Mouse (Mus musculus): ENCODE measurements around the gene Gtf2h3.
"Not testable (repeated sequence)": the region's sequence is repeated elsewhere in the genome, so short reads cannot be mapped to it uniquely, and the experiment has no call there.

The Gtf2h3 gene

DNA sequence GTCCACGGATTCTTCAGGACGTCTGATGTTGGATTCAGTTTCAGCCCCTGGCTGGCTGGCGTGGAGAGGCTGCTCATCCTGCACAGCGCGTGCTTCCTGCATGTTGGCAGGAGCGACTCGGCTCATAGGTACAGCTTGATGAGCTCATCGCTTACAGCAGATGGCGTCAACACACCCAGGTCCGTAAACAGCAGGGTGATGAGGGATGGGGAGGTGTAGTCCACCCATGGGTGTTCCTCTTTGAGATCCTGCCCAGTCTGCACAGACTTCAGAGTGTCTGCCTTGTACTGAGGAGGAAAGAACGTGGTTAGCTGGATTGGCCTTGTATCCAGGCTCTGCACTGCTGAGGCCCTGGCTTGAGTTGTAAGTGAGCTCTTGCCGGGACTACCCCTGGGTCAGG is 7.9 kb upstream of the Gtf2h3 start:
- no peak for DNase-seq (ENCODE audit: low spot score)

DNA sequence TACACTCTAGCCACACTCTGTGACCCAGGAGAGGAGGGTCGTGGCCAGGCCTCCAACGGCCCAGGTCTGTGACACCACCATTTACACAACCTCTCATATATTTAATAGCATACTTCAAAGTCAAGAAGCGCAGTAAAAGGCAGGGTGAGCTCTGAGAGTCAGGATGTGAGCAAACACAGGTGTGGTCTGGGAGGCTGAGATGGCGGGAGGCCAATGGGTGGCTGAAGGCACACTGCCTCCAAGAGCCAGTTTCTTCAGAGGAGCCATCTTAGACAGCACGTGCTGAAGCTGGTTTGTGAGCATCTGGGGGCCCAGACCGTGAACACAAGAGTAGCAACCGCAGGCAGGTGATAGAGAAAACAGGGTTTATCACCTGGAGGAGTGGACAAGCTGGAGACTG is 3.5 kb upstream of the Gtf2h3 start:
- DNase-seq (ENCODE audit: low spot score), result no peak

DNA sequence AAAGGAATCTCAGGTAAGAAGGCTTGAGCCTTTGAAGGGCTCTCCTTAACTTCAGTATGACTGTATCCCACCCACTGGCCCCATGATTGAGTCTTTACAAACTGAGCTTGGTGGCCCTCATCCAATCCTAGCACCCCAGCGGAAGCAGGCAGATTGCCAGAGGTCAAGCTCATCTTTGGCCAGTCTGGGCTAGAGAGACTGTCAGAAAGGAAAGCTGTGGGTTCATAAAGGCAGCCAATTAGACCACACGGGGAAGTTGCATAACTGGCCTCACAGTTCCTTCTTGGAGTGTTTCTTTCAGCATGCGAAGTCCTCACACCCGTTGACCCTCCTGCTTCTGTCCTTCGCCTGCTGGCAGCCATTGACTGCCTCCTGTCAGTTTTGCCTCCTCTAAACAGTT is 3.6 kb downstream of the Gtf2h3 start:
- peak; percentile 62 for DNase-seq (ENCODE audit: low spot score)

DNA sequence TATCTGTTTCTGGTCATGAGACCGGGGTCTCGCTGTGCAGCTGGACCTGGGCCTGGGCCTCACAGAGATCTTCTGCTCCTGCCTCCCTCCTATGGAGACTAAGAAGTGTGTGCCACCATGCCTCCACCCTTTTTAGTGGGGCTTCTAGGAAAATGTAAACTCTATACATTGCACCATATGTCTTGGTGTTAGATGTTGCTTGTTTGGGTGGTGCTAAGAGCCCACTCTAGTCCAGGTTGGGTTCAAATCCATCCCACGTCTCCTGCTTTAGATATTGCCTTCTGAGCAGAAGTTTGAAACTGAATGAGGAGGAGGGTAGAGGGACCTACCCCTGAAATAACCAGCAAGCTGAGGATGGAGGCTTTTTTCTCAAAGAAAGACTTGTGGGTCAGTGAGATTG is 13.8 kb downstream of the Gtf2h3 start:
- DNase-seq (ENCODE audit: low spot score), result no peak

DNA sequence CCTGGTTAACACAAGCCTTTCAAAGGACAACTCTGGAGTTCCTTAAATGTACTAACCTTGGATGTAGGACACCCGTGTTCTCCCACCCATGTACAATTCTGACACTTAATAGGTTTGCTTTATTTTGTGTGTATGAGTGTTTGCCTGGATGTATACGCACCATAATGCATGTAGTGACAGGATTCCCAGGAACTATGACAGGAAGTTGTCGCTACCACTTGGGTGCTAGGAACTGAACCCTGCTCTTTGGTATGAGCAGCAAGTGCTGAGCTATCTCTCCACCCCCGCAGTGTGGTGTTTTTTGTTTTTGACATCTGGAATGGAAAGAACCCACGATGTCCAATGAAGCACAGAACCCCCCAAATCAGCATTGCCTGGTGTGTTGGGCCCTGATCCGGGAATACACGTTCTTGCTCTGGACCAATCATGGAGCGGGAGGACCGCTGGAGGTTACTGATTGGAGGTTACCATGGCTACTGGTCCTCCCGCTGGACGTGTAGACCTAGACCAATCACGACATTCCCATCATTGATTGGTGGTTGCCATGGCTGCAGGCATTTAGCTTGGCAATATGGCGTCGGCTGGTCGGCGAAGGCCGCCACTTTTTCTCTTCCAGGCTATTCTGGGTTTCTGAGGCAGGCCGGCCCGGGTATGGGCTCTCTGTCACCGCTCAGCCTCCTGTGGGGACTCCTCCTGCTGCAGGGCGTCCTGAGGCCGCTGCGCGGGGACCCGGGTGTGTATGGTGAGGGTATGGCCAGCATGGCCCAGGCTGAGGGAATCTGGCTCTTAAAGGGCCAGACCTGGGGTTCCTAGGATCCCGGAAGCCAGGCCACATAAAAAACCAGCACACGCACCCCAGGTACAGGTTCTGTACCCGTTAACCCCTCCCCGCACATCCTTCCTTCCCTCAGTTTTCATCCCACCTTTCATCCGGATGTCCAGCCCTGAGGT is 19.6 kb downstream of the Gtf2h3 start:
- peak; percentile 99 for DNase-seq (ENCODE audit: low spot score)

DNA sequence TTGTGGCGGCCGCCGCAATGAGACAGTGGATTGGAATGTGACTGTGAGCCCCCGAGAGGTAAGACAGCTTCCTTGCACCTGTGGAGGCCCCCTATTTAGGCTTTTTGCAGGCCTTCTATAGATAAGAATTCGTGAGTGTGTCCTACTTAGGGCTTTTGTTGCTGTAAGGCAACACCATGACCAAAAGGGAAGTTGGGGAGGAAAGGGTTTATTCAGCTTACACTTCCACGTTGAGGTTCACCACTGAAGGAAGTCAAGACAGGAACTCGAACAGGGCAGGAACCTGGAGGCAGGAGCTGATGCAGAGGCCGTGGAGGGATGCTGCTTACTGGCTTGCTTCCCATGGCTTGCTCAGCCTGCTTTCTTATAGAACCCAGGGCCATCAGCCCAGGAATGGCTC is 20.8 kb downstream of the Gtf2h3 start:
- not testable (repeated sequence) for DNase-seq (ENCODE audit: low spot score)

DNA sequence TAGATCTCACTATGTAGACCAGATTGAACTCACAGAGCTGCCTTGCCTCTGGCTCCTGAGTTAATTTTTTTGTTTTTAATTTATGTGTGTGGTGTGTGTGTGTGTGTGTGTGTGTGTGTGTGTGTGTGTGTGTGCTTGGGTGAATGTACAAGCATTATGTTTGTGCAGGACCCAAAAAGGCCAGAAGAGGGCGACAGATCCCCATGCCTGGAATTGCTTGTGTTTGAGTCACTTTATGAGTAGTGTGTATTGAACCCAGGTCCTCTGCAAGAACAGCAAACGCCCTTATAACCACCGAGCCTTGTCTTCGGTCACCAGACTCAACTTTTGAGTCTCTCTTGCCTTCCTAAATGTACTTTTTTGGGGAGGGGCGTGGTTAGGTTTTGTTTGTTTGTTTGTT is 23.4 kb downstream of the Gtf2h3 start:
- peak; percentile 29 for DNase-seq (ENCODE audit: low spot score)

DNA sequence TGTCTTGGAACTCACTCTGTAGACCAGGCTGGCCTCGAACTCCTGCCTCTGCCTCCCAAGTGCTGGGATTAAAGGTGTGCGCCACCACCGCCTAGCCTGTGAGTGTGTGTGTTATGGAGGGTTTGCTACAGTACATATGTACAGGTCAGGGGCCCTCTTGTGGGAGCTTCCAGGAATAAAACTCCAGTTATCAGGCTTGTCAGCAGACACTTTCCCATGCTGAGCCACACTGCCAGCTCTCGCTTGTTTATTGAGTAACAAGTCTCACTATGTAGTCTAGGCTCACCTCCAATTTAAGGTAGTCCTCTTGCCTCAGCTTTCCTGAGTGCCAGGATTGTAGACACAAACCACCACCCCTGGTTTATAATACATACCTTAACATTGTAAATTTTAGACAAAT is 25.4 kb downstream of the Gtf2h3 start:
- DNase-seq (ENCODE audit: low spot score), result no peak

DNA sequence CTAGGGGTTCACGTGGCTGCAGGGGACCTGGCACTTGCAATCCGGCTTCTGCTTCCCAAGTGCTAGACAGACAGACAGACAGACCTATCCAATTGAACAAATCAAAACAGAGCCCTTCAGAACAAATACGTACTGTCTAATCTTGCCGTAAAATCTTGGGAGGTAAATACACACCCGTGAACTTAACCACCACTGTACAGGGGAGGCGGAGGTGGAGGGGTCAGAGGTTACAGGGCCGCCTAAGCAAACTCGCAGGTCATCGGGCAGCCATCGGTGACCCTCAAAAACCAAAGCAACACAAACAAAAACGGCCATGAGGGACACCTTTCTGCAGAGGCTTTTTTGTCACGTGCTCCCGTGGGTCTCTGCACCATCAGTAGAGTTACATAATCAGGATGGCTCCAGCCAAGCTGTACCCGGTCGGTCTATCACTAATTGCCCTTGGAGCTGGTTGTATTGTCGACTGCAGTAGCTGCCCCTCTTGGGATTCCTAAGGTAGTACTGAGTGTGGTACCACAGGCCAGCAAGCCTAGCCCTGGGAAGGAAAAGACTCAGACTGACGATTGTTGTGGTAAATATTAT is 26.2 kb downstream of the Gtf2h3 start:
- DNase-seq (ENCODE audit: low spot score), result no peak

DNA sequence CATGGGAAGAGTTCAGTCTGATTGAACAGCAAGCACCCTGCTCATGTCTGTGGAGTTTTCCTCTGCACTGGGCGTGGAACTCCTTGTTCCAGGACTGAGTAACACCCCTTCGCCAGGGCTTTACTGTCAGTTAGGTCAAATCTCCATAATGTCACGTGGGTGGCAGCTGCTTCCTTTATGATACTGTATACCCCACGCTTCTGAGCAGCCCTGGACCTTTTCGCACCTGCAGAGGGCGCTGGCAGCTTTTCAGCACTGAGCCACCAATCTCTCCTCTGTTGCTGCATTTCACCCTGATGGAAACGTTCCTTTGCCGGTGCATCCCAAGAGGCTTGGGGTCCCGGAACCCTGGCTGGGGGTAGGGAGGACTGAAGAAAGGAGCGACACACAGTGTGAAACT is 32.0 kb downstream of the Gtf2h3 start:
- no peak for DNase-seq (ENCODE audit: low spot score)

DNA sequence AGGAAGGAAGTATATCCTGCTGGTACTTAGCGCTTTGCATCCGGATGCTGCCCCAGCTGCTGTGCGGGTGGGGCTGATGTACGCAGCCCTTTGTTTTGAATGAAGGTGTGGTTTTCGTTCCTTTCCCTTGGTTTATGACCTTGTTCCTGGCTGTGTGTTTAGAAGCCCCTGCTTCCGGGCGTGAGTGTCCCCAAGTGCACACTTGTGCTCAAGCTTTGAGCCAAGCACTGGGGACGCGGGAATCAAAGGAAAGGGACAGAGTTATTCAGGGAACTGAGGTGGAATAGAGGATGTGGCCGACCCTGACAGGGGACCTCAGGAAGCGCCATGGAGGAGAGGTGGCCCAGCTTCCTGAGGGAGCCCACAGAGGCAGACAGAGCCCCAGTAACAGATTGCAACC is 35.8 kb downstream of the Gtf2h3 start:
- DNase-seq (ENCODE audit: low spot score), result no peak

DNA sequence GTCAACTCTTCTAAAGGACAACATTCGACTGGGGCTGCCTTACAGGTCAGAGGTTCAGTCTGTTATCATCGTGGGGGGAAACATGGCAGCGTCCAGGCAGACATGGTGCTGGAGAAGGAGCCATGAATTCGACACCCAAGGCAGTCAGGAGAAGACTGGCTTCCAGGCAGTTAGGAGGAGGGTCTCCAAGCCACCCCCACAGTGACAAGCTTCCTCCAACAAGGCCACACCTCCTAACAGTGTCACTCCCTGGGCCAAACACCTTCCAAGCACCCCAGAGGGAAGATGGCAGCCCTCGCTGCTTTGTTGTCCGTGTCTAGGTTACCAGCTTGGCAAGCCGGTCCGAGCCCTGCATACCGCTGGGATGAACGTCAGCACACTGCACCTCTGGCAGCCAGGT is 39.8 kb downstream of the Gtf2h3 start:
- no peak for DNase-seq (ENCODE audit: low spot score)

DNA sequence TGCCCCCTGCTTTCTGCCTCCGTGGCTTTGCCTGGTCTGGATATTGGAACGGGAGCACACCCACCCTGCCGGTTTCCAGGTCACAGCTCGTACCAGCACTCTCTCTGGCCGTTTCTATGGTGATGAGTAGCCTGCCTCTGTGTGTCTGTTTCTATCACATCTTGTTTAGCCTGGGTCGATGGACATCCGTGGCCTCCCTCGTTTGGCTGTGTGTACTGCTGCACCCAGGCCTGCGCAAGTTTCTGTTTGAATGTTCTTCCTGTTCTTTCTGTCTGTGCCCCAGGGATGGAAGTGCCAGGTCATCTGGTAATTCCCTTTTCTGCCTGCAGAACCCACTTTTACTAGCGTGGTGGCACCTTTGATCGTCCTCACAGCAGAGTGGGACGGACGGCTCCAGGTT is 42.4 kb downstream of the Gtf2h3 start:
- no peak for DNase-seq (ENCODE audit: low spot score)

DNA sequence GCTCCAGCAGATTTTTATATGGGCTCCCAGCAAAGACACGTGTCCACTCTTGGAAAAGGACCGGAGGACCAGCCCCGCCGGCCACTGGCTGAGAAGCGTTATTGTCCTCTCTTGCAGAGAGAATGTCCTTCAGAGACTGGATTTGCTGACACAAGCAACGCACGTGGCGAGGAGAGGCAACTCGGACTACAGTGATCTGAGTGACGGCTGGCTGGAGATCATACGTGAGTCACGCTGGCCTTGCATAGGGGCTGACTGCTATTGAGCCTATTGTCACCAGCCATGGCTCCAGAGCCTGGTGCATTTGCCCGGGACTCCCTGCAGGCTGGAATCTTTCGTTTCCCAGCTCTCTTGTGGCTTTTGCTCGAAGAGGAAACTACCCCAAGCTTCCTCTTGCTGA is 44.0 kb downstream of the Gtf2h3 start:
- no peak for DNase-seq (ENCODE audit: low spot score)

DNA sequence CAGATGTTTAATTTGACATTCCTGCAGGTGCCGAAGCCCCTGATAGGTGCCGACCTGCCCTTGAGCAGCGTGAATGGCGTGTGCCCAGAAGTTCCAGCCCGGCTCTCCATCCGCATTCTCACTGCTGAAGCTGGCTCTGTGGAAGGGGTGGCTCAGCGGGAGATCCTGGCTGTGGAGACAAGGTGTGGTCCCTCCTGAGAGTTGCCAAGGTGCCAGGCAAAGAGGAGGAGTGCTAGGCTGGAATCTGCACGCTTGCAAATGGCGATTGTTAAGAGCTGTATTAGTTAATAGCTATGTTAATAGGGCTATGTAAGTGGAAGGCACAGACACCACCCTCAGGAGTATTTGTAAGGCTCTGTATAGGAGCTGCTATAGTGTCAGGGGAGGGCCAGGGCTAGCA is 45.4 kb downstream of the Gtf2h3 start:
- DNase-seq (ENCODE audit: low spot score), result no peak

DNA sequence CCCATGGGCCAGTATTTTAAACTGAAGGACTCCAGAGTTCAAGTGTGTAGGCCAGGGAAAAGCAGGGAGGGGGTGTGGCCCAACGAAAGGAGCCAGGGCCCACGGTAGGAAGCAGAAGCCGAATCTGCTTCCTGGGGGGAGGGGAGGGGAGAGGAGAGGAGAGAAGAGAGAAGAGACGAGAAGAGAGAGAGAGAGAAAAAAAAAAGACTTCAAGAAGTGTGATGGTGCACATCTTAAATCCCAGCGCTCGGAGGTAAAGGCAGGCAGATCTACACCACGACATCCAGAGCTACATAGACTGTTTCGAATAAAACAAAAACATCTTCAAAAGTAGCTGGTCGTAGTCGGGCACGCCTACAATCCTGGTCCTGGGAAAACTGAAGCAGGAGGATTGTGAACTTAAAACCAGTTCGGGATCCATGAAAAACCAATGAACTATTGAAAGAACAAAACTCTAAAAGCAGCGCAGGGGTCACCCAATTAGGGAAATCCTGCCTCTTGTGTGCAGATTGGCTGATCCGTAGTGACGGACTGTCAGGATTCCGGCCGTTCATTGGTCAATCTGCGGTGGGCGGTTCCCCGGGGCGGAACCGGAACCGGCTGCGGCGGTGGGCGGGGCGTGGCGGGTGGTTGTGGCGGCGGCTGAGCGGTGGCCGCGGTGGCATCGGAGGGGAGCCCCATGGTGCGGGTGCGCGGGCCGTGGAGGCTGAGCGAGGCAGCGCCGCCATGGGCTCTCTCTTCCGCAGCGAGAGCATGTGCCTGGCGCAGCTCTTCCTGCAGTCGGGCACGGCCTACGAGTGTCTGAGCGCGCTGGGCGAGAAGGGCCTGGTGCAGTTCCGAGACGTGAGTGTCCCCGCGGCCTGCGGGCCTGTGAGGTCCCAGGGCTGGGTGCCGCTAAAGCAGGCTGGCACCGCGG is 49.8 kb downstream of the Gtf2h3 start, which contains the start of gene Atp6v0a2:
Gene Atp6v0a2, plus strand, starts transcription at position 129 of the 916 bp plus-strand sequence.
- peak; percentile 92 for DNase-seq (ENCODE audit: low spot score)

DNA sequence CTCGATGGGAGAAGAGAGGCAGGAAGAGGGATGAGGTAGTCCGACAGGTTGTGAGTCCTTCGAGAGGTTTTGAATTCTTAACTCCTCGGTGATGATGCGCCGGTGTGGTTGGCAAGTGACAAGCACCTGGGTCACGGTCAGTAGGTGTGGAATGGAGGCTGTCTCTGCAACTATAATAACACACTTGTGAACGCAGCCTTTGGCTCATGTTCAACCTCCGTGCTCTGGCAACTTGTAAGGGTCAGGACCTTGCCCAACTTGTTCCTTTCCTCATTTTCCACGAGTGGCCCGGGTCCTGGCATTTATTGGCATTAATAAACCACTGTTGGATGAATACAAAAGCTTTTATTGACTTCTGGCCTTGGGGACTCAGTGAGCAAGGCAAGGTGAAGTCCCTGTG is 50.7 kb downstream of the Gtf2h3 start:
- peak; percentile 25 for DNase-seq (ENCODE audit: low spot score)

DNA sequence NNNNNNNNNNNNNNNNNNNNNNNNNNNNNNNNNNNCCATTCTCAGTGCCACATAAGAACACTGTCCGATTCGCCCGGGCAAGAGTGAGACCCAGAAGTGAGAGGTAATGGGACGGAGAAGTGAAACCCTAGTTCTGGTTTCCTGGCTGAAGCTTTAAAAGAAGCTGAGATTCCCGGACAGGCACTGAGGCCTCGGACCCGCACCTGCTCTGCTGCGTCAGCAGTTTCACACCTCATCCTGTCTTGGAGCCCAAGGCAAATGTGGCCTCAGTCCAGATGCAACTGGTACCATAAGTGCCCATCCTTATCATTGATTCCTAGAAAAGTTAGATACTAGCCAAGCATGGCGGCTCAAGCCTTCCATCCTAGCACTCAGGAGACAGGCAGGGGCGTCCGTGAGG is 52.7 kb downstream of the Gtf2h3 start:
- no peak for DNase-seq (ENCODE audit: low spot score)

DNA sequence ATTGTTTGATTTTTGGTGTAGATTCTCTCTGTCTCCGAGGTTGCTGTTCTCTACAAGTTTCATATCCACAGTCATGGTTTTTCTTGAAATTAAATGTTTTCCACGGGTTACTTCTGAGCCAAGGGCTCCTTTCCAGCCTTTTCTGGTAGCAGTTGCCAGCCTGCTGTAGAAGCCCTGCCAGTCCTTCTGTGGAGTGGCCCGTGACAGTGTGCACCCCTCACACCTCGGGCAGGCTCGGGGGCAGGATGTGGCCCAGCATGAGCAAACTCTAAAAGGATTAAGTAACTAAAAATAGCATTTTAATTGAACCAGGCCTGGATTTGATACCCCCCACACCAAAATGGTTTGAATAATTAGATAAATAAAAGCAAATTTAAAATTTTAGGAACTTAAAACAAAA is 53.5 kb downstream of the Gtf2h3 start:
- no peak for DNase-seq (ENCODE audit: low spot score)

DNA sequence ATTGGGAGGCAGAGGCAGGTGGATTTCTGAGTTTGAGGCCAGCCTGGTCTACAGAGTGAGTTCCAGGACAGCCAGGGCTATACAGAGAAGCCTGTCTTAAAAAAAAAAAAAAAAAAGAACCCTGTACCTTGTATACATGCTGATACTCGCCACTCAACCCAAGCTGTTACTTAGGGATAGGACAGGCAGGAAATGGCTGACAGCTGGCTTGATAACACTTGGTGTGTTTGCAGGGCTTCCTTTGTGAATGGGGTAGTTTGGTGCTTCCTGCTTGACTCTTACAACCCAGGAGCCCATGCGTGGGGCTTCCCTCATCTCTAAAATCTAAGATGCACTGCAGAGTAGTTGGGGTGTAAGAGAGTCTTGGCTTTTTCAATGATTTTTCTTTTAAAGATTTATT is 54.5 kb downstream of the Gtf2h3 start:
- DNase-seq (ENCODE audit: low spot score), result no peak

DNA sequence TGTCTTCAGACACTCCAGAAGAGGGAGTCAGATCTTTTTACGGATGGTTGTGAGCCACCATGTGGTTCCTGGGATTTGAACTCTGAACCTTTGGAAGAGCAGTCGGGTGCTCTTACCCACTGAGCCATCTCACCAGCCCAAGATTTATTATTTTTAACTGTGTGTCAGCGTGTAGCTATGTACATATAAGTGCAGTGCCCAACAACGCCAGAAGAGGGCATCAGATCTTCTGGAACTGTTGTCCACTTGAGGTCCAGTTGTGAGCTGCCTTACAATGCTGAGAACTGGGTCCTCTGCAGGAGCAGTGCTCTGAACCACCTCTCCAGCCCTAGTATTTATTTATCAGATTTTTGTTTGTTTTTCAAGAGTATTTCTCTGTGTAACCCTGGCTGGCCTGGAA is 56.1 kb downstream of the Gtf2h3 start:
- peak; percentile 10 for DNase-seq (ENCODE audit: low spot score)

DNA sequence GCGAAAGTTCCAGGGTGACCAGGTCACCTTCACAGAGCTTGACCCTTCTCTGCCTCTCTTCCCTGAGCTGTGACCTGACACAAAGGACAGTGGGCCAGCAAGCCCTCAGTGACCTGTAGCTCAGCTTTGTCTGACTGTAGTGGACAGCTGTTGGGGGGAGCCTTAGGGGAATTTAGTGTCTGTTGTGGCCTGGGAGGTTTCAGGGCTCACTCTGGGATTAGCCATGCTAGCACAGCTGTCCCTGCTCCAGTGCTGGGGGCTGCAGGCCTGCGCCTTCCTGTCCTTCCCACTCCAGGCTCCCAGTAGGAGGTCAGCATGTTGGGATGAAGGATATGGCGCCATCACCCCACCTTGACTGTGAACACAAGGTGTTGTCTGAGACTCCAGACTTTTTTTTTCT is 57.2 kb downstream of the Gtf2h3 start:
- no peak for DNase-seq (ENCODE audit: low spot score)

DNA sequence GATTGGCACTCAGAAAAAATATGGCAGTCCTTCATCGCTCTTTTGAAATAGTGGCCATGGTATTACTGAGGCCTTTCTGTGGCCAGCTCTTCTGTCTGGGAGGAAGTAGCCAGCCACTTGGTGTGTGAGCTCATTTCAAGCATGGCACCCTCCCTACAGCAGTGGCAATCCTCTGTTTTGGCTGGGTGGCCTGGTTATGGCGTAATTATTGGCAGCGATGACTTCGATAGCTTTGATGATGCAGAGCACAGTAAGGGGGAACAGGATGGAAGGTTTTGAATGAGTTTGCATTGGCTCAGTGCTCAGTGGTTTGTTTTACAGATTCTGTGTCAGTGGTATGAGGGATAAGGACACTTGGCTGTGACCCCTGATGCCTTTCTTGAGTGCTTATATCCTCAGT is 57.8 kb downstream of the Gtf2h3 start:
- peak; percentile 21 for DNase-seq (ENCODE audit: low spot score)

All from adipocyte (in vitro differentiated cells).